Mouse (Mus musculus): ENCODE measurements around the gene Pitpnm1.

GRCm38 (mm10) chr19:4147022-4147405 lies 47.2 kb downstream of the Pitpnm1 start:
- TF ChIP-seq CTCF (IDR thresholded peaks at IDR 0.05): no peak
- TF ChIP-seq EP300 (IDR thresholded peaks at IDR 0.05): no peak

Data from lung, postnatal 0 days (tissue).